Mouse (Mus musculus) gonadal fat pad, adult 2 months (tissue): Measurements from ENCODE around the gene Cntnap2. TPM values are rescaled to one million over a fixed set of nuclear protein-coding genes. Genes with fewer than 3 reads are reported as not detected.
A peak's percentile ranks its signal among the peaks of the same experiment; 100 is the strongest.
"Not testable (repeated sequence)": the region's sequence is repeated elsewhere in the genome, so short reads cannot be mapped to it uniquely, and the experiment has no call there.

ENCODE experiments used
- DNase-seq: peaks from one replicate; pipeline ENCODE4 v3.0.0-alpha.2; 2012; ENCODE audit warnings: low read depth
- polyA plus RNA-seq: library from polyadenylated mRNA; depleted of rRNA; stranded (reverse); fragments of >200 nt; gene quantifications from 2 replicates; pipeline ENCODE4 v1.2.3, GENCODE M21; 2012

Gene Cntnap2
- polyA plus RNA-seq, 1 experiment, result 0.74 TPM

GRCm38 (mm10) chr6:47239376-47239921 is 2180.3 kb downstream of the Cntnap2 start:
- DNase-seq, result no peak

DNA sequence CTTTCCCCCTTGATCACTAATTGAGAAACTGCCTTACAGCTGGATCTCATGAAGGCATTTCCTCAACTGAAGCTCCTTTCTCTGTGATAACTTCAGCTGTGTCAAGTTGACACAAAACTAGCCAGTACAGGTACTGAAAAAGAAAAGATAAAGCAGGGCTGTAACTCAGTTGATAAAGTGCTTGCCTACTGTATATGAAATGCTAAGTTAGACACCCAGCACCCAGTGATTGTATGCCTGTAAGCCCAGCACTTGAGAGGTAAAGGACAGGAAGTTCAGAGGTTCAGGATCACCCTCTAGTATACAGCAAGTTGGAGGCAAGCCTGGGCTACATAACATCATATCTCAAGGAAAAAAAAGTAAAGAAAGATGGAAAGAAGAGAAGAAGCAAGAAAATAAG is 2182.2 kb downstream of the Cntnap2 start:
- DNase-seq, result no peak

DNA sequence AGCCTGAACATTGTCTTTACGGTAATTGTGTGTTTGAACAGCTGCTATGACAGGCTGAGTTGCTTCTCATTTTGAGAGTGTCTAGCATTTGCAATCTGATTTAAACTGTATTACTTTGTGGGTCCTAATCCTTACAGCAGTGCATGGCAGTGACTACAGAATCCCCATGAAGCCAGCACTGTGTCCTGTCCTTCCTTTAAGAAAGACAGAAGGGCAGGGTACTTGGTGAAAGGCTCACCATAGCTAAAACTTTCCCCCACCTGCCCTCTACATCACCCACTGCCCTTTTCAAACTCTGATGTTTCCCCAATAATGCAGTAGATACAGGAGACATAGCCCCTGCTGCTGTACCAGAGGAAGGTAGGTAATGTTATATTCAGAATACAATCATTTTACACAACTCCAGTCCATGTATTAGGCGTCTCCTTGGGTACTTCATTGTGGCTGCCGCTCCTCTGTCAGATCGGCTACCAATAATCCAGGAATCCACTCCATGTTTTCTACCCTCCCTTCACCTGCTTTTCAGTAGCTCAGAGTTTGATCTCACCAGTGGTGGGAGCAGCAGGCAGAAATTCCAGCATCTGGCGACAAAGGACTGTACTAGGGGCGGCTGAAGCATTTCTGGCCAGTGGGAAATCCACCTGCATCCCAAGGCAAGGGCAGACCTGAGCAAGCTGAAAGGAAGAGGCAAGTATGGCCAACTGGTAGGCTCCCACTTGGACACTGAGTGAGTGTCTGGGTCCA is 2184.9 kb downstream of the Cntnap2 start:
- DNase-seq, result peak; percentile 5

DNA sequence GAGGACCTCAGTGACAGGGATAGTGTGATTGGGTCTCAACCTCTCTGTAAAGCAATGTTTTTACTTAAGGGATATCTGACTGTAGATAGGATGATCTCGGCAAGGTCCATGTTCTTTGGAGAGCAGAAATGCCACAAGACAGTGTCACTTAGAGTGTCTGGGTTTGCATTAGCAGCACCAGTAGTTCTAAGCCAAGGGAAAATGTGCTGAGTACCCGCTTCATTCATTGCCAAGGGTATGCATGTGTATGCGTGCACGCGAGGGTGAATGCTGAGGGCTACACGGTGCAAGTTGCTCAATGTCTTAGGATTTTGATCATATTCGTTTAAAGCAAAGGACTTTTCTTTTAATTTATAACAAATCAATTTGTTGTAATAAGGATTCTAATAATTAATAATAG is 2185.5 kb downstream of the Cntnap2 start:
- no peak for DNase-seq

- no peak for DNase-seq
Measured at GRCm38 (mm10) chr6:47255270-47255669, 2196.1 kb downstream of the Cntnap2 start.

DNA sequence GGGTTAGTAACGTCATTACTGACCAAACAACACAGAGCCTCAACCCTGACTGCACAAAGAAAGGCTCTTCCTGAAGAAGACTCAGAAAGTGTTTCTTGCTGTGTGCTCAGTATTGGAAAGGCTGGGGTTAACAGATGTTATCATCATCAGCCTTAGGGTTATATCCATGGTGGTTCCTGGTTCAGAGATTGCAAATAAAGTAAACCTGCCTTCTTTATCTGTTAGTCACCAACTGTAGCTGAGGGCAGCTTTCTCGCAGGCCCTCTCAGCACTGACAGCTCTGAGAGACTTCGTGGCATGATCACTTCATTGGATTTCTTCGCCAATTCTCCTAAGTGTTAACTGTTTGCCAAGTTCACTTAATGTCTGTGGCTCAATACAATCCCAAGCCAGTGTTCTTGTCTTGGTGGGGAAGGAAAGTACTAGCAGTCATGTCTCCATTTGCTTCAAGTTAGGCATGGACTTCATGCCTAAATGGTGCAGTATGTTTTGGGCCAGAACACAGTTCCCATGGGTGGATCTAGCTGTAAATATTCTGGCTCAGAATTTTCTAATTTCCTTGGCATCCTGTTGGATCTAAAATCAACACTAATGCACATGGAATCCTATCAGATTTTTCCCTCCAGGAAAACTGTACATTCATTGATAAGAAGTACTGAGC is 2197.2 kb downstream of the Cntnap2 start:
- DNase-seq, result no peak

- DNase-seq, result no peak
Measured at GRCm38 (mm10) chr6:47256918-47257506, 2197.9 kb downstream of the Cntnap2 start.

DNA sequence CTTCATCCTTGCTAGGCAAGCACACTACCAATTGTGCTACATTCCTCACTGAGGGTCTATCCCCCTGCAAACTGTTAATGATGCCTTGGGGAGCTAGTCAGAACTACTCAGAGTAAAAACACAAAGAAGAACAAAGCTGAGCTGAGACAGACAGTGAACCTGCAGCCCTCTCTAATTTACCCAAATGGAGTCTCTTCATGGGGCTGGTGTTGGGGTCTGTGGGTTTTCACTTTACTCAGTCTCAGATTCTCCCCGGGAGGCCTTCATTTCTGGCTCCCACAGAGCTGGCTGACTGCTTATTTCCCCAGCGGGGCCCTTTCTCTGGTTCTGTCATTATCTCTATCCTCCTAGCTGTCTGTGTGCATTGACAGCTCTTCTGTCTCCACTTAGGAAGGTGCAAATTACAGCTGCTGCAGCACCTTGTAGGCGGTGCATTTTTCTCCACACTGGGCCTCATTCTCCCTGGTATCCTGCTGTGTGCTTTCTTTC is 2200.5 kb downstream of the Cntnap2 start:
- no peak for DNase-seq

- DNase-seq, result no peak
Measured at GRCm38 (mm10) chr6:47267236-47267635, 2208.1 kb downstream of the Cntnap2 start.

GRCm38 (mm10) chr6:47269455-47269854 is 2210.3 kb downstream of the Cntnap2 start:
- no peak for DNase-seq

DNA sequence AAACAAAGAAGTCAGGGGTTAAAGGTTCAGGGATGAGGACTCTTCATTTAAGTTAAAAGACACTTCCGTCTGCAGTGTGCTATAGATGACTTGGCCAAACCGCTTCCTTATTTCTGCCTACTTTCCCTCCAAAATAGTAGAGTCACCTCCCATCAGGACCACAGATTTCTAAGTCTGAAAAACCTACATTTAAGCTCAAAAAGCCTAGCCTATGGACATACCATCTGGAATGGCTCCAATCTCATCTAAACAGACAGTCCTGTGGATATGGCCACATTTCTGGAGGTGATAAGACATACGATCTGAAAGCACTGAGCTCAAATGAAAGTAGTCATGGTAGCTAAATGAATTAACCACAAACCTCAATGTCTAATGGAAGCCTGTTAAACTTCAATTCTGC is 2212.4 kb downstream of the Cntnap2 start:
- no peak for DNase-seq

DNA sequence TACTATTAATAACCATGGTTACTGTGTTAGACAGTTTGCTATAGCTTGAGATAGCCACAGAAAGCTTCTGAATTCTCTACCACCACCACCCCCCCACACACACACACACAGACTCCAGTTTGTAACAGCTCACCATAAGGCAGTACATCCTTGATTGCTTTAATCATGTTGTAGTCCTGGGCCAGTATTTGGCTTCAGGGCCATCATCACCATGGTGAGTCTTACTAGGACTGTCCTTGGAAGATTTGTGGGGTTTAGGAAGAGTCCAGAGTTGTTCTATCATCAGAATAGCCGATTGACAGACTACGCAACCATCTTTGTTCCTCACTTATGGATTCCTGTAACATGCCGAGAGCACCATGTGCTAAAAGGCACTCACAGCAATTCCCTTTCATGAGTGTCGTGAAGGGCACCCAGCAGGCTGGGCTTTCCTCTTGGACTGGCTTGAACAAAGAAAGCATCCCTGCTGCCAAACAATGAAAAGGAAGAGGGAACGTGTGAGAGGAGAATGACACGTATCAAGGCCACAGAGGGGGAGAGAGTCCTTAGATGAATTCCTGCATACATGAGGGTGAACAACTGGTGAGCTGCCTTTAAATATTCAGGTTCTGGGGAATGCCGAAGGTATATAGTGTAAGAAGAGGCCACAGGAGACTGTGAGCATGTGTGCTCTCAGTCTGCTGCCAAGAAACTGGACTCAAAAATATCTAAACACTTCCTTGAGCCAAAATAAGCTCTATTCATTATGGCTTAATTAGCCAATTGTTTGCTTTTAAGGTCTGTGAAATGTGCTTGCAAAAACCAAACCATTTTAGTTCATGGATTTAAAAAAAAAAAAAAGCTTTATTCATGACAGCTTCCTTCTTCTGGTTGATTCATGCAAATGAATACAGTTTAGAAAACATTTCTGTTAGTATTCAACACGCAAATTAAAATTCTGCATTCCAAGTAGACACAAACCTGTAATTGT is 2213.7 kb downstream of the Cntnap2 start:
- no peak for DNase-seq

DNA sequence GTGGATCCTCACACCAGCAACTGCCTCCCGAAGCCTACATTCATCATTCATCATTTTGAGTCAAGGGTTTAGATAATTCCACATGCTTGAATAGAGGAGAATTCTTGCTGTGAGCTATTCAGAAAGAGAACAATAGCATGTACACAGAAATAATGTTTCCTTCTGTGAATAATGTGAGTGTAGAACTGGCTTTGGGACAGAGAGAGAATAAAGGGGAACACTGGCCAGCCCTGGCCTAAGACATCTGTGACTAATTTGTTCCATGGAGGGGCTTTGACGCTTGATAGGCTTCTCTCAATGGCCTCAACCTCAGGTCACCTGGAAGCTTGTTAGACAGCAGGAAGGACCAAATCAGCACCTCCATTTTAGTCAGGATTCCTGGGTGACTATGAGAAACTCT is 2215.9 kb downstream of the Cntnap2 start:
- DNase-seq, result no peak

DNA sequence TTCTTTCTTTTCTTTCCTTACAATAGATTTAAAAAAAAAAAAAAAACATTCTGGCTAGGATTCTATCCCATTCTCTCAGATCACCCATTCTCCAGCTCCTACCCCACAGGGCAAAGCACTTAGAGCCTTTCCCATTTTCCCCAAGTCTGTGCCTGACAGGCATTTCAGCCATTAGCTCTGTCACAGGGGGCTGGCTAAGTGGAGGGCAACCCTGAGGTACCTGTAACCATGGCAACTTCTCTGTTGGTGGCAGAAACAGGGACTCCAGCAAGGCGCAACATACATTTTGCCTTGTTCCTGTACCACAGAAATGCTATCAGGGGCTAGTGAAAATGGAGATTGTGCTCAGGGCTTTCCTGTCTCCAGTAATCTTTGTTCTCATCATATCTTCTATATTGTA is 2220.0 kb downstream of the Cntnap2 start:
- DNase-seq, result no peak

DNA sequence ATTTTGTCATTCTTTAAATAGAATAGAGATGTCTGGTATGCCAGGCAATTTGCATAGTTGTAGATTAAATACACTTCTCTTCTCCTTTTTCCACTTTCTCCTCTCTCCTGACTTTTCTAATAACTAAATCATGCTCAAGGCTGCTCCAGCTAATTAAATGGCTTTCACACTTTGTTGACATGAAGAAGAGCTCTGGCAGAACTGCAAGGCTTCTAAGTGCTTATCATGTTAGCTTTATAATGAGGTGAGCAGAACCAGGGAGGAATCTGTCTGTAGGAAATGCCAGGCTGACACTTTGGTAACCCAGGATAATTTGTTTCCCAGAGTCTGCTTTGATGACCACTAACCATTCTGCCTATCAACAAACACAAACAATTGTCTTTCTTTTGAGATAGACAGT is 2222.4 kb downstream of the Cntnap2 start:
- no peak for DNase-seq

DNA sequence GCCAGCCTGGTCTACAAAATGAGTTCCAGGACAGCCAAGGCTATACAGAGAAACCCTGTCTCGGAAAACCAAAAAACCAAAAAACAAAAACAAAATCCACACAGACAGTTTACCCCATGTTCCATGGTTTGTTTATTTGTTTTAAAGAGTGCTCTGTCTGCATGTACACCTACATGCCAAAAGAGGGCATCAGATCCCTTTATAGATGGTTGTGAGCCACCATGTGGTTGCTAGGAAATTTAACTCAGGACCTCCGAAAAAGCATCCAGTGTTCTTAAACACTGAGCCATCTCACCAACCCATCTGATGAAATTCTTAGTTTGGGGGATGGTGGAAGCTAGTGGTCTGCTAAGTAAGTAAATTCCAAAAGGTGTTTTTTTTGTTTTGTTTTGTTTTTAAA is 2225.6 kb downstream of the Cntnap2 start:
- DNase-seq, result no peak

DNA sequence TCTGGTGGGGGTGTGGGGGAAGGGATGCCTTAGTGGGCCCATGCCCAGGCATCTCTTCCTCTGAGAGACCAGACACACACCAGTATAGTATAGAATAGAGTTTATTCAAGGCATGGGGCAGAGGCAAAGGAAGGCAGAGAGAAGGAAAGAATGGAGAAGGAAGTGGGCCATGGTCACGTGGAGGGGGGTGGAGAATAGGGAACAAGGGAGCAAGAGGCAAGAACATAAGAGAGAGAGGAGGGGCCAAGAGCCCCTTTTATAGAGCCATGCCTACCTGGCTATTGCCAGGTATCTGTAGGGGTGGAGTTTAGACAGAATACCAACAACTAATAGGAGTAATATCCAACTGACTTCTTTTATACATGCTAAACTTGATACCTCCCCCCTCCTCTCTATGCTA is 2226.6 kb downstream of the Cntnap2 start:
- DNase-seq, result no peak

DNA sequence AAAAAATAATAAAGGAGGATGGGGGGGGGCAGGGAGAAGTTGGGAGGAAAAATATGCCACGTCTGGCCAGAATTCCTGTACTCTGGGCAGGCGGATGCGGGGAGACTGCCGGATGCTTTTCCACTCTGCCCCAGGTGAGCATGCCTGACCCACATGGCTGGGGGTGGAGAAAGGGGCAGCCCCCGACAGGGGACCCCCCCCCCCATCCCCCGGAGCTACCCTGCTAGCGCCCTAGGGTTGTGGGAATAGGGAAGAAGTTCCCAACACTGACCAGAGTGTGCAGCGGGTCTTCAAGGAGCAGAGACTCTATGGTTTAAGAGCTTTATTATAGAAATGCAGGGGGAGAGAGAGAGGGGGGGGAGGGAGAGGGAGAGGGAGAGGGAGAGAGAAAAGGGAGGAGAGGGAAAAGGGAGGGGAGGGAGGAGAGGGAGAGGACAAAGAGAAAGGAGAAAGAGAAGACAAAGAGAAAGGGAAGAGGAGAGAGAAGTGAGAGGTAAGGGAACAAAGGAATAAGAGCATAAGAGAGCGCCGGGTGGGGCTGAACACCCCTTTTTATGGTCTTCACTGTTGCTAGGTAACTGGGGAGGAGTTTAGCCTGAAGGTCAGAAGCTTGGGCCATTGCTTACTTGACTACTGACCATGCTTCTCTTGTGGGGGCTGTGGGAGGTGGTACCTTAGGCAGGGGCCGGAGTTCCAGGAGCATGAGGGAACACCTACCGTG is 2227.2 kb downstream of the Cntnap2 start:
- not testable (repeated sequence) for DNase-seq

- no peak for DNase-seq
Measured at GRCm38 (mm10) chr6:47287722-47288121, 2228.6 kb downstream of the Cntnap2 start.

DNA sequence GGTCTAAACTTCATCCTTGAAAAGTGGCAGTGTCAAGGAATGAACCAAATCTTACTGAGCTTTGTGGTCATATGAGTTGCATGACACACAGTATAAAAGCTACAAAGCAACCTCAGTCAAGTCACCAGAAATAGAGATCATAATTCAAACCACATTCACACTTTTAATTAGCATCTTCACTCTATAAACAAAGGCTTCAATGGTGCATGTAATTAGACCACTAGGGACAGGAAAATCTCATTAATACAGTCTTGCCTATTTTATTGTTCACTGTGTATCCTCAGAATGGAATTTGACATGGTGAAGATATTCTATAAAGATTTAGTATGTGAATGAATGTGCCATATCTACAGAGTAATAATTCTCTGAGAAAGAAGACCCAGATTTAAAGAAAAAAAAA is 2232.8 kb downstream of the Cntnap2 start:
- no peak for DNase-seq

- no peak for DNase-seq
Measured at GRCm38 (mm10) chr6:47292437-47292836, 2233.3 kb downstream of the Cntnap2 start.
